Mouse (Mus musculus) forebrain, embryonic 10.5 days (tissue): ENCODE results near the gene Col6a5. TPM values are rescaled to one million over a fixed set of nuclear protein-coding genes. Genes with fewer than 3 reads are reported as not detected.

Source experiments
- DNase-seq: peaks from one replicate; pipeline ENCODE4 v3.0.0-alpha.2; 2017; ENCODE audit warnings: low spot score; ENCODE audit errors: extremely low spot score
- H3K27ac ChIP-seq: fragments of 300-500 bp; sonication (generic); 2 replicates; pipeline ENCODE4 v1.5.1; 2016; ENCODE audit warnings: mild to moderate bottlenecking
- H3K27me3 ChIP-seq: fragments of 300-500 bp; sonication (generic); 2 replicates; pipeline ENCODE4 v1.6.1; 2016; ENCODE audit warnings: mild to moderate bottlenecking; ENCODE audit not compliant: poor library complexity, severe bottlenecking
- H3K36me3 ChIP-seq: fragments of 300-500 bp; sonication (generic); replicated peaks from 2 replicates; pipeline ENCODE4 v1.6.1; 2016; ENCODE audit warnings: mild to moderate bottlenecking, moderate library complexity
- H3K4me1 ChIP-seq: fragments of 300-500 bp; sonication (generic); 2 replicates; pipeline ENCODE4 v1.6.1; 2016
- H3K4me3 ChIP-seq: fragments of 300-500 bp; sonication (generic); 2 replicates; pipeline ENCODE4 v1.5.1; 2016; ENCODE audit warnings: mild to moderate bottlenecking, moderate library complexity
- H3K9me3 ChIP-seq: fragments of 300-500 bp; sonication (generic); 2 replicates; pipeline ENCODE4 v1.6.1; 2016; ENCODE audit warnings: mild to moderate bottlenecking, moderate library complexity
- WGBS: fragments of 180-500 bp; shearing (Covaris S2); methylation state at CpG from one replicate; pipeline ENCODE4 v1.1.7; 2016; 5-methylcytosine and 5-hydroxymethylcytosine counted together
- polyA plus RNA-seq: library from polyadenylated mRNA; unstranded; fragments of >200 nt; fragmentation: Nextera tagmentation; extraction: Ambion mirVana; gene quantifications from 2 replicates; pipeline ENCODE4 v1.2.1, GENCODE M21; 2016

The Col6a5 gene
- polyA plus RNA-seq, 1 experiment from 2014 or later, result not detected

DNA sequence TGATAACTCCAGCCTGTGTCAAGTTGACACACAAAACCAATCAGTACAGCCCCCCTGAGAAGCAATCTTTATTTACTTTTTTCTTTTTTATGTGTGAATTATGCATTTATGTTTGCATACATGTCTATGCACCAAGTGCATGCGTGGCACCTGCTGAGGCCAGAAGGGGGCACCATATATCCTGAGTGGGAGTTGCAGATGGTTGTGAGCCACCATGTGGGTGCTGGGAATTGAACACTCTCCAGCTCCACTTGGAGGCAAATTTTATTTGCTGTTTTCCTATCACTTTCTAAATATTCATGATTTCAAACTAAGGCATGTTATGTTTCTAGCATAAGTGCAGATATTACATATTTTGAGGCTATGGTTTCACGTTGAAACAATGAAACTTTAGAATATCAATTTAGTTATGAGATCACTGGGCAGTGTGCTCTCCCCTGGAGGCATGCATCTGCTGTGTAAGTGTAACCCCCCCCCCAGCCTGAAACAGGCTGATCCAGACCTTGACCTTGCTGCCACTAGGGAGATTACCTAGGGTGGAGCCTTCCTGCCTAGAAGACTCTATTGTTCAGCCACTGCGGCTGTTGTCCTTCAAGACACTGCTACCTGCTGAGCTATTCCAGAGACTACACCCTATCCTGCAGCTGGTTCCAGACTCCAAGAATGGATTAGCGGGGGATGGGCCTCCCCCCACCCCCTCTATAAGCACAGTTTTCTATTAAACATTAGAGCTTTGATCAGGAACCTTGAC, 121.9 kb downstream of the Col6a5 start:
- no peaks in the 10 kb centered on the region for H3K4me1 ChIP-seq
- H3K27me3 ChIP-seq, result no peaks in the 10 kb centered on the region
- DNase-seq, result no peak
- no peaks in the 10 kb centered on the region; the same call in 1 of the 2 replicates for H3K9me3 ChIP-seq
- no peaks in the 10 kb centered on the region for H3K36me3 ChIP-seq
- H3K4me3 ChIP-seq, result no peak overlapping the region
- 85% methylated on average over 4 of the region's 4 CpGs for WGBS
- H3K27ac ChIP-seq, result no peak overlapping the region

DNA sequence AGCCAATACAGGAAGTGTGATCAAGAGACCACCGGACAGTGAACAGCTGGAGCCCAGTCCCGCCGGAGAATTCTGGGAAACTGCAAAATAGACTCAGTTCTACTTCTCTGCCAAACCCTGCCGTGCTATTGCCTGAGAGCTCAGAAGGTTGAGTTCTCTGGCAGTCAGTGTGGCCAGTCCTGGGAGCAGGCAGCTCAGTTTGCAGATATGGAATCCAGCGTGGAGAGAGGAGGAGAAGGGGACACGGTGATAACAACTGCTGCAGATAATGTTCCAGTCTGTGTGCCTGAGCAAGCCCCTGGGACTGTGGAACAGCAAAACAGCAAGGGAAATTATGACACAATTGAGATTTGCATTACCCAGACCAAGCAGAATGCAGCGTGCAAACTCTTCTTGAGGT, 124.9 kb downstream of the Col6a5 start:
- Histone ChIP-seq H3K36me3 (no peaks in the 10 kb centered on the region), H3K4me3 (no peak overlapping the region), H3K27me3 (no peaks in the 10 kb centered on the region), H3K4me1 (no peaks in the 10 kb centered on the region), H3K9me3 (no peaks in the 10 kb centered on the region; the same call in 1 of the 2 replicates), H3K27ac (no peak overlapping the region)
- DNase-seq, result no peak
- 88% methylated on average over 7 of the region's 7 CpGs for WGBS

DNA sequence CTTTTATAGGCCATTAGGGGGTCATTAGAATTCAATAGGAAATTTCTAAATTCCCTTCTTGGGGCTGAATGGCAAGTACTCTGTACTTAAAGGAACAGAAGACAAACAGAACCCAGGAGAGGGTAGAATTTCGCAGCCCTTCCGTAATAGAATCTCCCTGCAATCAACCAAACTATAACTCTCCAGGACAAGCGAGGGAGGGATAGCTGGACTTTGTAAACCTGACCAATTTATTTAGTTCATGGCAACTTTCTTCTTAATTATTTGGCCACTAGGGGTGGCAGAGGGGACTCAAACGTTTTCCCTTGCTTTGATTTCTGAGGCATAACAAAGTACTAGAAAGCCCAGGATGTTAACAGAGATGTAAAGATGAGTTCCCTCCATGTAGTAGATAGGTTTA, 125.6 kb downstream of the Col6a5 start:
- H3K4me1 ChIP-seq, result no peaks in the 10 kb centered on the region
- no peaks in the 10 kb centered on the region; the same call in 1 of the 2 replicates for H3K9me3 ChIP-seq
- DNase-seq, result no peak

DNA sequence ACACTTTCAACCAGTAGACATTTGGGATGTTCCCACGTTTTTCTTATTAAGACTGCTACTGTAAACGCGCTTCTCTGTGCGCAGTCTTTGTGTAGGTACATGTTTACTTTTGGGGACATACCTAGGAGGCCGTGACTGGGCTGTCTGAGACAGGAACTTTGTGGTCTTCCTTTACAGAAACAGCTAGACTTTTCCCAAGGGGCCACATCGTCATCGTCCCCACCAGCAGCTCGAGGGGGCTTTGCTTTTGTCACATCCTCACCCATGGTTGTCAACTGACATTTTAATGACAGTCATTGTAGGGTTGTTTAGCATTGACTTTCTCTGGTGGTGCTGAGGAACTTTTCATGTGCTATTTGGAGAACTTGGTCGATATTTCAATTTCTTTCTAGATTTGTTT, 129.2 kb downstream of the Col6a5 start:
- 88% methylated on average over 9 of the region's 9 CpGs for WGBS

More for the DNA sequence above, 125.6 kb downstream of the Col6a5 start:
- Histone ChIP-seq H3K36me3 (no peaks in the 10 kb centered on the region), H3K4me3 (no peak overlapping the region), H3K27ac (no peak overlapping the region), H3K27me3 (no peaks in the 10 kb centered on the region)
- WGBS, result 62% methylated on average over 4 of the region's 4 CpGs

DNA sequence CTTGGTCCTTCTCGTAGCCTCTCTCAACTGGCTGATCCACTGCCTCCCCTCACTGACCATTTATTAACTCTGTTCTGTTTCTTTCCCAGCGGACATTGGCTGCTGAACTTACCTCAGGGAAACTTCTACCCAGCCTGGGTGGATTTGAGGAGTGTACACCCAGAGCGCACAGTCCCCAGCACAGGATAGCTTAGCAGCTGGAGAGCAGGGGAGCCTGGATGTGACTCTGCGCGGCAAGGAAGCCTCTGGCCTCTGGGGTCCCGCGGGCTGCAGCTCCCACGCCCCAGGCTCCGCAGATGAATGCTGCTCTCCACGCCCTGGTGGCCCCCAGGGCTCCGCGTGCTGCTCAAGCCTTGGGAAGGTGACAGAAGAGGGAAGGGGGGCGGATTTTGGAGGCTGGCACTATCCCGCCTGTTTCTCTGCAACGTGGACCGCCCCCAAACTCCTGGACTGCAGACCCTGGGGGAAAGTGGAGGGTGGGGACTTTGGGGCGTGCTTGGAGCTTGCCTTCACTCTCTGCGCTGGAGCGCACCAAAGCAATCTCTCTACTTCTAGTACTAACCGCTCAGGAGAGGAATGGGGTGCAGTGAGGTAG, 132.6 kb downstream of the Col6a5 start, which contains the start of gene Col6a6:
Gene Col6a6 (minus strand): TSS at position 370 of the 595 bp plus-strand sequence.
- Histone ChIP-seq H3K27ac (peak within 1 kb of the TSS; percentile 63), H3K4me3 (peak within 1 kb of the TSS; percentile 29), H3K27me3 (peaks cover 27% of the 10 kb centered on the region), H3K36me3 (no peaks in the 10 kb centered on the region), H3K4me1 (peaks cover 9% of the 10 kb centered on the region), H3K9me3 (no peaks in the 10 kb centered on the region)
- 20% methylated on average over 20 of the region's 20 CpGs for WGBS
- DNase-seq, result no peak

More for the DNA sequence above, 129.2 kb downstream of the Col6a5 start:
- DNase-seq, result no peak
- Histone ChIP-seq H3K27me3 (peaks cover 24% of the 10 kb centered on the region), H3K36me3 (no peaks in the 10 kb centered on the region), H3K27ac (no peak overlapping the region), H3K4me1 (peaks cover 9% of the 10 kb centered on the region), H3K9me3 (no peaks in the 10 kb centered on the region), H3K4me3 (no peak overlapping the region)

DNA sequence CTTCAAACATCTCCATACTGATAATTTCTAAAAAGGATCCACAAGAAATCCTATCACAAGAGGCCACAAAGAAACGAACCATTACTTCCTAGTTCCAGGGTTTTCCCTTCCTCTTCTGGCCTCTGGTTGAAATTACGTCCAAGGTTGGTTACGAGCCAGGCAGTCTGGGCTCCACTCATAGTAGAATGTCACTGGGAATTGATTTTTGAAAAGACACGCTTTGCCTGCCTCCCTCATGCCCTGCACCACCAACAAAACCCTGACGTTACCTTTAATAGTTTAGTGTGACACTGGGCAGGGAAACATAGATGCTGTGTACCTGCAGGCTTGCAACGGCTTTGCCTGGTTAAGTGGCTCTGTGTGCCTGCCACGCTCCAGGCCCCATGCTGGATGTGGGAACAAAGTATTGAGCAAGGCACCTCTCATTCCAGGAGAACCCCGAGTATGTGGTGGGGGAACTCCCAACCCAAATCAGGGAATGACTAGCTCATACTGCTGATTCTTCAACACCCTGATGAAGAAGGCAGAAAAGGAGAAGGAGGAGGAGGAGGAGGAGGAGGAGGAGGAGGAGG, 133.3 kb downstream of the Col6a5 start:
- no peak for DNase-seq
- H3K4me3 ChIP-seq, result no peak overlapping the region
- H3K9me3 ChIP-seq, result no peaks in the 10 kb centered on the region
- 82% methylated on average over 8 of the region's 8 CpGs for WGBS
- no peak overlapping the region for H3K27ac ChIP-seq
- peaks cover 9% of the 10 kb centered on the region for H3K4me1 ChIP-seq
- no peaks in the 10 kb centered on the region for H3K36me3 ChIP-seq
- peaks cover 27% of the 10 kb centered on the region for H3K27me3 ChIP-seq

DNA sequence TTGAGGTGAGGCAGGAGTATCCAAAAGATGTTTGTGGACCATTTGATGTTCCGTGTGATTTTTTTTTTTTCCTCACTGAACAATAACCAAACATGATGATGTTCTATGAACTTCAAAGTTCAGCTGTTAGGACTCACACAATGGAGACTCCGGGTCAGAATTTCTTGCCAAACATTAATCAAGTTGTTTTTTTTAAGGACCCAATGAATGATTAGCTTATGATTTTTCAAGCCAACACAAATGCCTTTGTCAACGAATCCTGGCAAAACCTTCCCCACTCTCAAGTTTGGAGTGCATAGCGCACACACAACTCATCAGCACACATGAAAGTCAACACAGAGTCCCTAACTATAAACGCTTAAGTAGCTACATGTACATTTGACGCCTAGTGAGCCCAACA, 139.7 kb downstream of the Col6a5 start:
- DNase-seq, result no peak
- Histone ChIP-seq H3K36me3 (no peaks in the 10 kb centered on the region), H3K4me3 (no peak overlapping the region), H3K4me1 (no peaks in the 10 kb centered on the region), H3K9me3 (no peaks in the 10 kb centered on the region), H3K27me3 (no peaks in the 10 kb centered on the region), H3K27ac (no peak overlapping the region)
- WGBS, result 92% methylated on average over 6 of the region's 6 CpGs

DNA sequence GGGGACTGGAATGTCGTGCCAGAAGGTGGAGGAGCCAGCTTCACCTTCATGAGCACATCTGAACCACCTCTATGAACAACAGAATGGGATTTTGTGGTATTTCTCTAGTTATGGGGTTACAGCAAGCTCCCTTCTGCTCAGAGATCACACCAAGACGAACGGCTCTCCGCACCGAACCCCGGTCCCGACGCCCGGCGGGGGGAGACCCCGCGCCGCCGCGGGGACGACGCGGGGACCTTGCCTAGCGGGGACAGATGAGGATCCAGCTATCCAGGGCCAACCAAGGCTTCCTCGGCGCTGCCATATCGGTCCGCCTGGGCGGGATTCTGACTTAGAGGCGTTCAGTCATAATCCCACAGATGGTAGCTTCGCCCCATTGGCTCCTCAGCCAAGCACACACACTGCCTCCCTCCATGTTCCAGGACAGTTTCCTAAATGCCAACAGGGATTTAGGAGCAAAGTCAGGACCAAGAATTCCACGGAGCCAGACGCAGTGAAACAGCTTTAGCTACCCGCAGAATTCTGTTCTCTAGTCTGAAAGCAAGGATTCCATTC, 141.2 kb downstream of the Col6a5 start:
- Histone ChIP-seq H3K27ac (no peak overlapping the region), H3K36me3 (no peaks in the 10 kb centered on the region), H3K9me3 (no peaks in the 10 kb centered on the region), H3K4me1 (no peaks in the 10 kb centered on the region), H3K27me3 (no peaks in the 10 kb centered on the region), H3K4me3 (no peak overlapping the region)
- DNase-seq, result no peak
- 74% methylated on average over 29 of the region's 29 CpGs for WGBS

DNA sequence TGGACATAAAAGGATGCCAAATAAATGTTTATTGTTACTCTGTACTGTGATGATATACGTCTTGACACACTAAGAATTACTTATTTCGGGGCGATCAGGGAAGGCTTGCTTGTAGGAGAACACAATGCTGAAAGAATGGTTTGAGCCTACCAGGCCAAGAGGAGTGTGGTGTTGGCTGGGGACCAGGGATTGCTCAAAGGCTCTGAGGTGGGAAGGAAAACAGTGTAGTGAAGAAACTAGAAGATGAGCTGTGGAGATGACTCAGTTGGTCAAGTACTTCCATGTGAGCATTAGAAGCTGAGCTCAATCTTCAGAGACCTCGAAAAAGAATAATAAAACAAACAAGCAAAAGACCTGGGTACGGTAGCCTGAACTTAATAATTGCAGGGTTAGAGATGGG, 146.0 kb downstream of the Col6a5 start:
- H3K27ac ChIP-seq, result no peak overlapping the region
- H3K36me3 ChIP-seq, result no peaks in the 10 kb centered on the region
- H3K27me3 ChIP-seq, result no peaks in the 10 kb centered on the region
- no peak for DNase-seq
- H3K4me1 ChIP-seq, result peaks cover 7% of the 10 kb centered on the region; the same call in 1 of the 2 replicates
- no peaks in the 10 kb centered on the region for H3K9me3 ChIP-seq
- 92% methylated on average over 5 of the region's 5 CpGs for WGBS
- no peak overlapping the region for H3K4me3 ChIP-seq

DNA sequence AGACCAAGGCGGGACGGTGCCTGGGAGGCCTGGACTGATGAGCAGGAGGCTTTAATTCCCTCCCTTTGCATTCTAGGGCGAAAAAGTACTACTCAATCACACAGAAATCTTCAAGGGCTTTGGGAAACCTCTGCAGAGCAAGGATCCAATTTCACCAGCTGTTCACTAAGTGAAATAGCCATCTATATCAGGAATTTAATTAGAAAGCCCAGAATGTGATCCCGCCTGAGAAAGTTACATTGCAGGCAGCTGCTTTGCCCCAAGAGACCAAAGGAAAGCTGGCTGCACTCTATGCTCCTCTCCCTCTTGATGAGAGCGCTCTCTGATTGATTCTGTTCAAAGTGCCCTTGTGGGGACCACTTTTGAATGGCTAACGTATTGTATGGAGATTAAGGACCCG, 149.0 kb downstream of the Col6a5 start:
- WGBS, result 64% methylated on average over 7 of the region's 7 CpGs
- Histone ChIP-seq H3K36me3 (no peaks in the 10 kb centered on the region), H3K4me3 (no peak overlapping the region), H3K27ac (no peak overlapping the region), H3K9me3 (no peaks in the 10 kb centered on the region), H3K4me1 (peaks cover 7% of the 10 kb centered on the region; the same call in 1 of the 2 replicates), H3K27me3 (no peaks in the 10 kb centered on the region)
- DNase-seq, result no peak

DNA sequence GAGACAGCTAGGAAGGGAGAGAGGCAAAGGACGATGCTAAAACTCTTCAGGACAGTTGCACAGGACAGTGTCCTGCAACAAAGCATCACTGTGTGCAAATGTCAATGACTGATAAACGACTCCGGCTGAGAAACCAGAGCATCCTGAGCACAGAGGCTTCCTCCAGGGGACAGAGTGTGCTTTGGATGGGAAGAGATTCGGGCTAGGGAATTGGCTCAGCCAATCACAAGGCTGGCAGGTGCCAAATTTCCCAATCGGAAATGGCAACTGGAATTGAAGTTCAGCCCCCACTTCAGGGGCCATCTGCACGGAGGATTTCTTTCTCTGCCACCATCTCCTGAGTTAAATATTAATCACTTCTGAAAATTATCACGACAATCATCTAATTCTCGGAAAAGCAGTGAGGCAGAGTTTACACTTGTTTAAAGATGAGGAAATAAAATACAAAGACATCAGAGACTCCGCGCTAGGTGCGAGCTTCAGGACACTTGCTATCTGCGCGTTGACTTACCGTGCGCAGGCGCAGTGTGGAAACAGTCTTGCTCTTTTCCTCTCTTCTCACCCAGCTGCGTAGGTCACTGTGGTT, 151.4 kb downstream of the Col6a5 start:
- no peak overlapping the region for H3K4me3 ChIP-seq
- H3K4me1 ChIP-seq, result peaks cover 7% of the 10 kb centered on the region; the same call in 1 of the 2 replicates
- 87% methylated on average over 17 of the region's 17 CpGs for WGBS
- no peaks in the 10 kb centered on the region for H3K9me3 ChIP-seq
- H3K27me3 ChIP-seq, result no peaks in the 10 kb centered on the region
- no peak overlapping the region for H3K27ac ChIP-seq
- no peaks in the 10 kb centered on the region for H3K36me3 ChIP-seq
- no peak for DNase-seq
